Mouse (Mus musculus): ENCODE data around the gene Adcy2.

- no peak for TF ChIP-seq HCFC1 (IDR thresholded peaks at IDR 0.05; ENCODE audit: borderline replicate concordance, insufficient read depth, low read length)
- no peak for TF ChIP-seq CHD2 (IDR thresholded peaks at IDR 0.05; ENCODE audit: low read depth, low read length)
- no peak for TF ChIP-seq ZNF384 (IDR thresholded peaks at IDR 0.05; ENCODE audit: low read depth, low read length)
- no peak for TF ChIP-seq MAFK (IDR thresholded peaks at IDR 0.05; ENCODE audit: insufficient read depth, low read depth, low read length)
Observed at GRCm38 (mm10) chr13:68961580-68961979, 37.8 kb downstream of the Adcy2 start.

Data from ES-E14 (cell line).